Mouse (Mus musculus) hindbrain, embryonic 10.5 days (tissue): ENCODE results near the gene Cryge. TPM values are rescaled to one million over a fixed set of nuclear protein-coding genes. Genes with fewer than 3 reads are reported as not detected.
"Not testable (repeated sequence)": the region's sequence is repeated elsewhere in the genome, so short reads cannot be mapped to it uniquely, and the experiment has no call there.

Source experiments
- DNase-seq: peaks from one replicate; pipeline ENCODE4 v3.0.0-alpha.2; 2017; ENCODE audit warnings: low spot score
- H3K27ac ChIP-seq: fragments of 300-500 bp; sonication (generic); 2 replicates; pipeline ENCODE4 v1.5.1; 2016; ENCODE audit warnings: mild to moderate bottlenecking, moderate library complexity
- H3K27me3 ChIP-seq: fragments of 300-500 bp; sonication (generic); 2 replicates; pipeline ENCODE4 v1.6.1; 2016; ENCODE audit warnings: mild to moderate bottlenecking; ENCODE audit not compliant: poor library complexity, insufficient read depth, severe bottlenecking
- H3K36me3 ChIP-seq: fragments of 300-500 bp; sonication (generic); 2 replicates; pipeline ENCODE4 v1.6.1; 2016; ENCODE audit warnings: mild to moderate bottlenecking, moderate library complexity
- H3K4me1 ChIP-seq: fragments of 300-500 bp; sonication (generic); replicated peaks from 2 replicates; pipeline ENCODE4 v1.6.1; 2016; ENCODE audit warnings: mild to moderate bottlenecking
- H3K4me3 ChIP-seq: fragments of 300-500 bp; sonication (generic); 2 replicates; pipeline ENCODE4 v1.5.1; 2016; ENCODE audit warnings: mild to moderate bottlenecking, moderate library complexity
- H3K9me3 ChIP-seq: fragments of 300-500 bp; sonication (generic); 2 replicates; pipeline ENCODE4 v1.6.1; 2016; ENCODE audit warnings: mild to moderate bottlenecking, moderate library complexity
- WGBS: fragments of 180-500 bp; shearing (Covaris S2); methylation state at CpG from one replicate; pipeline ENCODE4 v1.1.7; 2016; 5-methylcytosine and 5-hydroxymethylcytosine counted together
- polyA plus RNA-seq: library from polyadenylated mRNA; unstranded; fragments of >200 nt; fragmentation: Nextera tagmentation; extraction: Ambion mirVana; gene quantifications from 2 replicates; pipeline ENCODE4 v1.2.1, GENCODE M21; 2016

Gene Cryge
- 0.30 and 2.9 TPM in 2 replicates for polyA plus RNA-seq

DNA sequence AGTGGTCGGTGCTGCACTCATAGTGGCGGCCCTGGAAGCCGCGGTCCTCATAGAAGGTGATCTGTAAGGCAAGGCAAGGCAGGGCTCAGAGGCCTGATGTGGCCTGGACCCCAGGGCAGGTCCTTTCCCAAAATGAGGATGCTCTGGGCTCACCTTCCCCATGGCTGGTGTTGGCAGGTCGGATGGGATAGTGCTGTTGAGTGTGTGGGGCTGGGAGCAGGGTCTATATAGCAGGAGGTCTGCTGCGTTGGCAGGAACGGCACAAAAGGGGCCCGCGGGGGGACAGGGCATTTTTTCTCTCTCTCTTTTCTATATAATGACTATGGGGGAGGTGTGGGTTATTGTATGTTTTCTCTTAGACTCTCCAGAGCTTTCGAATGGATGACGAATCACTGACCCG, at the start of gene Cryge:
Cryge (minus strand) TSS at position 198 of the 400 bp plus-strand sequence.
- DNase-seq, H3K27ac ChIP-seq: not testable (repeated sequence)
- H3K4me1 ChIP-seq = peaks cover 14% of the 10 kb centered on the region

DNA sequence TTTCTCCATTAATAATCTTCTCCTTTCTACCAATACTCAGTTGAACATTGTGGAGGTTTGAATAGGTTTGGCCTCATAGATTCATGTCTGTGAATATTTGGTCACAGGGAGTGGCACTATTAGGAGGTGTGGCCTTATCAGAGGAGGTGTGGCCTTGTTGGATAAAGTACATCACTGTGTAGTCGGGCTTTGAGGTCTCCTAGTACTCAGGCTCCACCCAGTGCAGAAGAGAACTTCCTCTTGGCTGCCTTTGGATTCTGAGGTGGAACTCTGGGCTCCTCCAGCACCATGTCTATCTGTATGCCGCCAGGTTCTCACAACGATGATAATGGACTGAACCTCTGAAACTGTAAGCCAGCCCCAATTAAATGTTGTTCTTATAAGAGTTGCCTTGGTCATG, 46.0 kb upstream of the Cryge start:
- WGBS = 85% methylated on average over 3 of the region's 3 CpGs
- no peaks in the 10 kb centered on the region for H3K36me3 ChIP-seq
- DNase-seq = no peak
- H3K9me3 ChIP-seq = no peaks in the 10 kb centered on the region
- H3K27ac ChIP-seq = no peak overlapping the region
- no peaks in the 10 kb centered on the region for H3K4me1 ChIP-seq
- no peak overlapping the region for H3K4me3 ChIP-seq
- H3K27me3 ChIP-seq = no peaks in the 10 kb centered on the region

More for the DNA sequence above, at the start of gene Cryge:
- H3K4me3 ChIP-seq, H3K27me3 ChIP-seq, H3K36me3 ChIP-seq, H3K9me3 ChIP-seq: not testable (repeated sequence)
- 52% methylated on average over 12 of the region's 12 CpGs for WGBS

DNA sequence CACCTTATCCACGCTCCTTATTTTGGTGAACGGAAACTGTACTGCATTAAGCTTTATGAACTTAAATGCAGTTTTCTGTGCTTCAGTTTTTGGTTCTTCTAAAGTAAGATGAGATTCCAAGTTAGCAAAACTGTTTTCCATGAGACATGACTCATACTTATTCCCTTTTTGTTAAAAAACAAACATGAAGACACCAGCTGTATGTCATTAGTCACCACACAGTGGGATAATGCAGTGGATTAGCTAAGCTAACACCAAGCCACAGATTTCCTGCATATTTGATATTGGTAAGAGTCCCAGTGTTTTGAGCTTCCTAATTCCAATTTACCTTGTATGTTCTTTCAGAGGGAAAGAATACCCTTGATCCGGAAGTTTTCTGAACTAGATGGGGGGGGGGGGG, 40.6 kb upstream of the Cryge start:
- 89% methylated on average over 3 of the region's 3 CpGs for WGBS

GRCm38 (mm10) chr1:65090370-65090769, 39.4 kb upstream of the Cryge start:
- Histone ChIP-seq H3K4me1 (no peaks in the 10 kb centered on the region), H3K9me3 (no peaks in the 10 kb centered on the region), H3K4me3 (no peak overlapping the region), H3K36me3 (no peaks in the 10 kb centered on the region), H3K27ac (no peak overlapping the region), H3K27me3 (no peaks in the 10 kb centered on the region)
- DNase-seq = no peak
- WGBS = 83% methylated on average over 2 of the region's 2 CpGs

More for the DNA sequence above, 40.6 kb upstream of the Cryge start:
- Histone ChIP-seq H3K27me3 (no peaks in the 10 kb centered on the region), H3K27ac (no peak overlapping the region), H3K4me1 (no peaks in the 10 kb centered on the region), H3K36me3 (no peaks in the 10 kb centered on the region), H3K4me3 (no peak overlapping the region), H3K9me3 (no peaks in the 10 kb centered on the region)
- no peak for DNase-seq

DNA sequence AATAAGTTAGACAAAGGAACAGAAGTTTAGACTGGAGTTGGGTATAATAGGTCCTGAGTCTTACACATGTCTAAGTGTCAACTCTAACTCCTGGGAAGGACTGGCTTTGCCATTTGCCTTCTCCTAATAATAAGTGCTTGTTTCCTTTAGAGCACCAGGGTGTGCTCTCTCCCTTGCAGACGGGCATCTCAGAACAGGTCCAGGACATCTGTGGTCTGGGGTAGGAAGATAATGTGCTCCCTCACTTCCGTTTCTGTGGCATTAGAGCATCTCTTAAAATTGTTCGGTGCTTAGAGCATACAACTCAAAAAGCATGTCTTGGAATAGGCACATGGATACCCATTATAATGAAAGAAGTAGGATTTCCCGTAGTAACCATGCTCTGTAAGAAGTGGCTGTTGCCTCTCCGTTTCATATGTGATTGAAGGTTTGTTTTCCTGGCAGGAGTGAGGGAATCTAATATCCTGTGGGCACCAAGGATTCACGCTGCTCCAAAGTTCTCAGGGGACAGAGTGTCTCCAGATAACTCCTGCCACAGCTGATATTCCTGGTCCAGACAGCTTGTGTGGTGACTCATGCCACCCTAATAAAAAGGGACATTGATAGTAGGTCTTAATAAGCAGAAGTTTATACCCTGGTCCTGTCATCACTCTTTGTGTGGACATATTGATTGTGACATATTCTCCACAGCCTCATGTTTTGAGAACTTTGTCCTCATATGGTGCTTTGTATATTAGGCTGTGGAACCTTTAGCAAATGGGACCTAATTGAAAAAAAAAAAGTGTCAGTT, 37.8 kb upstream of the Cryge start:
- Histone ChIP-seq H3K4me1 (no peaks in the 10 kb centered on the region), H3K27me3 (no peaks in the 10 kb centered on the region), H3K27ac (no peak overlapping the region), H3K4me3 (no peak overlapping the region), H3K36me3 (no peaks in the 10 kb centered on the region), H3K9me3 (no peaks in the 10 kb centered on the region)
- DNase-seq = no peak
- WGBS = 82% methylated on average over 6 of the region's 6 CpGs

- Histone ChIP-seq H3K4me3 (no peak within 1 kb of the TSS), H3K4me1 (0 out of 2 replicates have a peak, but pooled peaks cover 3% of the 10 kb centered on the region), H3K9me3 (no peaks in the 10 kb centered on the region), H3K36me3 (no peaks in the 10 kb centered on the region), H3K27me3 (no peaks in the 10 kb centered on the region), H3K27ac (no peak within 1 kb of the TSS)
- WGBS = 38% methylated on average over 7 of the region's 7 CpGs
- DNase-seq = no peak
These were observed 31.2 kb upstream of the Cryge start, which contains the start of gene Crygb for GRCm38 (mm10) chr1:65082188-65082587. Gene Crygb (minus strand): TSS chr1:65082288.

DNA sequence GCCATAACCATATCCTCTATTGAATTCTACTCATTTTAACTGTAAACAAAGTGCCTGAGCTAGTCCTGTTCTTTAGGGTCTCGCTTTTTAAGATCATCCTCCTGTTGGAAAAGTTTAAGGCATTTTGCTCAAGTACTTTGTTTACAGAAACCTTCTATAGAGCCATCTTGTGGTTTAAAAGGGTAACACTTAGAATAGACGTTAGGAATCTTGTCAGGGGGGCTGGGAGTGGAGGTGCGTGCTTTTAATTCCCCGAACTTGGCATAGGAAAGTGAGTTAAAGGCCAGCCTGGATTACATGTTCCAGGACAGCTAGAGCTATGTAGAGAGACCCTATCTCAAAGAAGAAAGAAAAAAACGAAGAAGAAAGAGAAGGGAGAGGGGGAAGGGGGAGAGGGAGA, 24.7 kb upstream of the Cryge start:
- Histone ChIP-seq H3K4me3 (no peak overlapping the region), H3K27me3 (no peaks in the 10 kb centered on the region), H3K27ac (no peak overlapping the region), H3K36me3 (no peaks in the 10 kb centered on the region), H3K4me1 (no peaks in the 10 kb centered on the region; the same call in 1 of the 2 replicates), H3K9me3 (no peaks in the 10 kb centered on the region)
- DNase-seq = no peak
- WGBS = 27% methylated on average over 5 of the region's 5 CpGs

- 64% methylated on average over 6 of the region's 6 CpGs for WGBS
- H3K4me1 ChIP-seq = no peaks in the 10 kb centered on the region; the same call in 1 of the 2 replicates
- no peaks in the 10 kb centered on the region for H3K9me3 ChIP-seq
- H3K27ac ChIP-seq = no peak within 1 kb of the TSS
- H3K27me3 ChIP-seq = no peaks in the 10 kb centered on the region
- no peak within 1 kb of the TSS for H3K4me3 ChIP-seq
- H3K36me3 ChIP-seq = no peaks in the 10 kb centered on the region
- DNase-seq = no peak
These were observed 22.6 kb upstream of the Cryge start, which contains the start of gene Crygc for GRCm38 (mm10) chr1:65073589-65073988. Gene Crygc (minus strand): TSS chr1:65073689.

DNA sequence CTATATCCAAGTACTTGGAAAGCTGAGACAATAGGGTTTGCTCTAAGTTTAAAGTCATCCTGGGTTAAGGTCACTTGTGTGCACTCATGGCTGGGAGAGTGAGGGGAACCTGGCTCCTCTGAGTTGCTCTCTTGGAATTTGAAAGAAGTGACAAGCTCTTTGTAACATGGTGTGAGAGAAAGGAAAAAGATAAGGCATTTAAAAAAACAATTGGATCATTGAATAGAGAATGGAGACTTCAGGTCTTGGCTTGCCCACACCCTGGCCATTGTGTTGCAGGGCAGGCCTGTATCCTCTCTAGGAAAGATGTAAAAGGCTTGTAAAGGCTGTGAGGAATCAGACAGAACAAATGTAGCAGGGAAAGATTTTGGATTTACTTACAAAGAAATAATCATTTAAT, 16.9 kb upstream of the Cryge start:
- no peak for DNase-seq
- Histone ChIP-seq H3K4me3 (no peak overlapping the region), H3K27me3 (no peaks in the 10 kb centered on the region), H3K9me3 (no peaks in the 10 kb centered on the region), H3K4me1 (no peaks in the 10 kb centered on the region), H3K27ac (no peak overlapping the region), H3K36me3 (no peaks in the 10 kb centered on the region)

- no peaks in the 10 kb centered on the region for H3K4me1 ChIP-seq
- no peak for DNase-seq
- H3K27ac ChIP-seq = no peak overlapping the region
- H3K4me3 ChIP-seq = no peak overlapping the region
- no peaks in the 10 kb centered on the region for H3K9me3 ChIP-seq
- H3K27me3 ChIP-seq = no peaks in the 10 kb centered on the region
- H3K36me3 ChIP-seq = no peaks in the 10 kb centered on the region
- 88% methylated on average over 15 of the region's 15 CpGs for WGBS
These were observed 13.3 kb upstream of the Cryge start for GRCm38 (mm10) chr1:65064201-65064600.

DNA sequence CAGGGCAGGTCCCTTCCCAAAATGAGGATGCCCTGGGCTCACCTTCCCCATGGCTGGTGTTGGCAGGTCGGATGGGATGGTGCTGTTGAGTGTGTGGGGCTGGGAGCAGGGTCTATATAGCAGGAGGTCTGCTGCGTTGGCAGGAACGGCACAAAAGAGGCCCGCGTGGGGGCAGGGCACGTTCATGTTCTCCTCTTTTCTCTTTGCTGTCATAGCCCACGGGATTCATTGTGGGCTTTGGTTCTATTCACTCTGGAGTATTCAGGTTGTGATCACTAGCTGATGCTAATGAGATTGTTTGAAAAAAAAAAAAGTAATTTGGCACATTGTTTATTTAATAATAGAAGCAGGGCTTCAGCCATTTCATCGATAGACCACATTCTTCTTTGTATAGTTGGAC, 12.4 kb upstream of the Cryge start, which contains the start of gene Crygd:
Crygd (minus strand) TSS at position 101 of the 400 bp plus-strand sequence.
- H3K4me3 ChIP-seq = no peak within 1 kb of the TSS
- no peaks in the 10 kb centered on the region for H3K27me3 ChIP-seq
- no peaks in the 10 kb centered on the region for H3K36me3 ChIP-seq
- H3K4me1 ChIP-seq = no peaks in the 10 kb centered on the region
- no peak for DNase-seq
- no peaks in the 10 kb centered on the region for H3K9me3 ChIP-seq
- 72% methylated on average over 8 of the region's 8 CpGs for WGBS
- H3K27ac ChIP-seq = no peak within 1 kb of the TSS

GRCm38 (mm10) chr1:65052140-65052539, 1.2 kb upstream of the Cryge start:
- 40% methylated on average over 2 of the region's 2 CpGs for WGBS
- Histone ChIP-seq H3K9me3 (no peaks in the 10 kb centered on the region), H3K27me3 (peaks cover 6% of the 10 kb centered on the region; the same call in 1 of the 2 replicates), H3K4me1 (peaks cover 14% of the 10 kb centered on the region), H3K27ac (no peak overlapping the region), H3K36me3 (no peaks in the 10 kb centered on the region), H3K4me3 (no peak overlapping the region)
- no peak for DNase-seq

DNA sequence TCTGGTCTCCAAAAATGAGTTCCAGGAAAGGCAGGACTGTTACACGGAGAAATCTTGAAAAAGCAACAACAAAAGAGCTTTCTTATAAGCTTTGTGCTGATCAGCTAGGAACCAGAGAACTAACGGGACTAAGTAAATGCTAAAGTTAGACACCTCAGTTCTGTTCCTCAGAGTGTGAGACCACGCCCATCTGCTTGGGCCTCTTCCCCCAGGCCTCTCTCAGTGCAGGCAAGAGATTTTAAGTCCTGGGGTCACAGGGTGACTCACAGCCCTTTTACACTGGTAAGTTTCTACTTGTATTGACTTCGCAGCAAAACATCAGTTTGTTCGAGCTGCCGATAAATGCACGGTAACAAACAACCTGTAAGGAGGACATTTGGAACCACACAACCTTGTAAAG, 747 bp upstream of the Cryge start:
- 63% methylated on average over 7 of the region's 7 CpGs for WGBS
- H3K27ac ChIP-seq = no peak overlapping the region
- H3K4me3 ChIP-seq = no peak overlapping the region
- H3K36me3 ChIP-seq = no peaks in the 10 kb centered on the region
- no peaks in the 10 kb centered on the region for H3K9me3 ChIP-seq
- H3K27me3 ChIP-seq = peaks cover 6% of the 10 kb centered on the region; the same call in 1 of the 2 replicates
- DNase-seq = no peak
- peaks cover 14% of the 10 kb centered on the region for H3K4me1 ChIP-seq
